Mouse (Mus musculus) liver, postnatal 0 days (tissue): ENCODE measurements at regions not wholly inside any gene's neighbourhood (a gene's known extent, or its start where the extent isn't known, plus 50 kb on each side); places are given as distances from the start of the nearest gene placed in this dataset.

Experiments used
- CTCF ChIP-seq: sonication (generic); IDR thresholded peaks from 2 replicates; pipeline ENCODE4 v1.5.1; 2016; ENCODE audit warnings: antibody characterized with exemption, low read depth
- EP300 ChIP-seq: IDR thresholded peaks from 2 replicates; pipeline ENCODE4 v1.6.1; 2016; ENCODE audit warnings: antibody characterized with exemption, low read depth, mild to moderate bottlenecking

DNA sequence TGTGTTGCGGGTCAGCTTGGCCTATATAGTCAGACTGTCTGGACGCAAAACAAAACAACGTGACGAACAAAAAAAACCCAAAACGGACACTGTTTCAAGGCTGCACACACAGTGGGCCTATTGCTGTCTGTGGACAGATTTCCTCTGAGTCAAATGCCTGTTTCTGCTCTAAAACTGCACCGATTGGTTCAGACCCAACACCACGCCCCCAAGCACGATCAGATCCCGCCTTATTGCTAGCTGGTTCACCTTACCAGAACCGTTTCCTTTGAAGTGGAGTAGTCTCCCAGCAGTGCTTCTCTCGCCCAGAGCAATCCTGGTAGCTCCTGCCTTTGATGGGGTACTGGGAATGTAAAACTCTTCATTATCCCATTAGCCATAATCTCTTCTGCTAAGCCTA lies 275.9 kb downstream of the Mtx2 start:
- TF ChIP-seq CTCF (no peak), EP300 (no peak)
